ENCODE assay signal across 16 mouse cellular contexts in genomic region chr4:105560055-105560454, GRCm38 (mm10).
DNase-seq lines count a peak whose midpoint lies in the region; ATAC-seq and TF ChIP-seq lines count a peak whose summit lies in the region.
"Had no signal": no experiment of that assay in that cellular context is flagged by ENCODE, and none has a peak within 500 bp of the region (broad histone marks: within the 10 kb centered on the region; RNA-seq: fewer than 3 reads in every experiment).

No protein-coding gene starts in this region.

- H3K27ac ChIP-seq in kidney, embryonic 15.5 days: no peak overlapping the region
- H3K27ac ChIP-seq in kidney, embryonic 14.5 days (ENCODE audit: low read depth, low read length): no peak overlapping the region
- H3K27ac ChIP-seq in limb, embryonic 13.5 days: no peak overlapping the region
- H3K27ac ChIP-seq in limb, embryonic 10.5 days: no peak overlapping the region
- no peak overlapping the region for H3K27ac ChIP-seq in limb, embryonic 15.5 days
- H3K27ac ChIP-seq: forebrain, embryonic 15.5 days; heart, embryonic 13.5 days had no signal

- POLR2A ChIA-PET in Patski (lab: Charles Lee): no interaction called here

- no peak for DNase-seq in limb, embryonic 10.5 days (ENCODE audit: low spot score)
- peak; percentile 63 for DNase-seq in Patski (ENCODE audit: low read depth, low spot score)
- no peak for DNase-seq in spleen, postnatal 14 days (ENCODE audit: low spot score in 2 of 2)
- DNase-seq: adrenal gland, postnatal 25 days; cerebellum, adult 18-20 months; cerebellum, adult 9-11 months; cerebellum, postnatal 36 days; gastrocnemius, postnatal 36 days; heart, adult 11 months; heart, postnatal 36 days had no signal

- no peak overlapping the region for H3K4me2 ChIP-seq in kidney, embryonic 15.5 days
- H3K4me2 ChIP-seq in kidney, embryonic 14.5 days (replicated peaks; ENCODE audit: low read depth, low read length): no peak overlapping the region
- H3K4me2 ChIP-seq in limb, embryonic 13.5 days (replicated peaks): no peak overlapping the region
- no peak overlapping the region for H3K4me2 ChIP-seq in limb, embryonic 15.5 days
- H3K4me2 ChIP-seq: forebrain, embryonic 15.5 days; heart, embryonic 13.5 days had no signal

- no peaks in the 10 kb centered on the region for H3K4me1 ChIP-seq in kidney, embryonic 15.5 days
- no peaks in the 10 kb centered on the region for H3K4me1 ChIP-seq in kidney, embryonic 14.5 days (ENCODE audit: control insufficient read depth, insufficient read depth, low read length)
- H3K4me1 ChIP-seq in limb, embryonic 13.5 days: peaks cover 9% of the 10 kb centered on the region
- no peaks in the 10 kb centered on the region for H3K4me1 ChIP-seq in limb, embryonic 10.5 days
- H3K4me1 ChIP-seq in limb, embryonic 15.5 days: no peaks in the 10 kb centered on the region
- H3K4me1 ChIP-seq: forebrain, embryonic 15.5 days; heart, embryonic 13.5 days had no signal

- no peaks in the 10 kb centered on the region for H3K36me3 ChIP-seq in kidney, embryonic 15.5 days
- H3K36me3 ChIP-seq in kidney, embryonic 14.5 days (ENCODE audit: control insufficient read depth, insufficient read depth, low read length): no peaks in the 10 kb centered on the region
- no peaks in the 10 kb centered on the region for H3K36me3 ChIP-seq in limb, embryonic 13.5 days
- no peaks in the 10 kb centered on the region for H3K36me3 ChIP-seq in limb, embryonic 10.5 days
- no peaks in the 10 kb centered on the region for H3K36me3 ChIP-seq in limb, embryonic 15.5 days
- H3K36me3 ChIP-seq: forebrain, embryonic 15.5 days; heart, embryonic 13.5 days had no signal

- WGBS in kidney, embryonic 15.5 days: 27% methylated on average over 3 of the region's 3 CpGs
- 25% methylated on average over 3 of the region's 3 CpGs for WGBS in kidney, embryonic 14.5 days
- WGBS in limb, embryonic 13.5 days: 54% methylated on average over 3 of the region's 3 CpGs
- 61% methylated on average over 3 of the region's 3 CpGs for WGBS in limb, embryonic 10.5 days
- 49% methylated on average over 3 of the region's 3 CpGs for WGBS in limb, embryonic 15.5 days

- H3K9me3 ChIP-seq in kidney, embryonic 15.5 days (replicated peaks): no peaks in the 10 kb centered on the region
- no peaks in the 10 kb centered on the region for H3K9me3 ChIP-seq in kidney, embryonic 14.5 days (ENCODE audit: control insufficient read depth, low read length)
- H3K9me3 ChIP-seq in limb, embryonic 13.5 days: no peaks in the 10 kb centered on the region
- H3K9me3 ChIP-seq in limb, embryonic 10.5 days (replicated peaks): no peaks in the 10 kb centered on the region
- H3K9me3 ChIP-seq in limb, embryonic 15.5 days: no peaks in the 10 kb centered on the region
- H3K9me3 ChIP-seq: forebrain, embryonic 15.5 days; heart, embryonic 13.5 days had no signal

- CTCF ChIA-PET in Patski (lab: Charles Lee): no interaction called here

- ATAC-seq in kidney, embryonic 15.5 days (replicated peaks; ENCODE audit: low FRiP score): 0 out of 2 replicates have a peak, but pooled peaks have one; percentile 66
- ATAC-seq in kidney, embryonic 14.5 days (ENCODE audit: low FRiP score, low TSS enrichment): no peak; the same call in 1 of the 2 replicates
- peak; percentile 15; the same call in 1 of the 2 replicates for ATAC-seq in limb, embryonic 13.5 days (ENCODE audit: low FRiP score, low read depth)
- ATAC-seq in Patski: peak; percentile 60
- ATAC-seq in limb, embryonic 15.5 days (ENCODE audit: insufficient number of reproducible peaks, low FRiP score, low TSS enrichment, low read depth): 0 out of 2 replicates have a peak, but pooled peaks have one; percentile 58
- ATAC-seq: forebrain, embryonic 15.5 days had no signal

- in situ Hi-C loops in Patski (cut with MboI; ENCODE audit: low pct_unique_long_range_greater_than_20kb): loop anchor here (5.0 to 25.0 kb wide), 2 partner anchors 377 to 403 kb away; partner anchors contain the start of gene Plpp3

- no peak overlapping the region for H3K4me3 ChIP-seq in kidney, embryonic 15.5 days (replicated peaks)
- no peak overlapping the region for H3K4me3 ChIP-seq in kidney, embryonic 14.5 days (ENCODE audit: low read length)
- no peak overlapping the region for H3K4me3 ChIP-seq in limb, embryonic 13.5 days
- no peak overlapping the region for H3K4me3 ChIP-seq in limb, embryonic 10.5 days
- H3K4me3 ChIP-seq in limb, embryonic 15.5 days: no peak overlapping the region
- H3K4me3 ChIP-seq: forebrain, embryonic 15.5 days; heart, embryonic 13.5 days had no signal

- no peak for TF ChIP-seq CTCF in Patski (IDR thresholded peaks at IDR 0.05)

- no peak overlapping the region for H3K9ac ChIP-seq in kidney, embryonic 15.5 days
- no peak overlapping the region for H3K9ac ChIP-seq in kidney, embryonic 14.5 days (ENCODE audit: low read depth, low read length)
- H3K9ac ChIP-seq in limb, embryonic 13.5 days: no peak overlapping the region
- H3K9ac ChIP-seq in limb, embryonic 15.5 days: no peak overlapping the region
- H3K9ac ChIP-seq: forebrain, embryonic 15.5 days; heart, embryonic 13.5 days had no signal

- no peaks in the 10 kb centered on the region for H3K27me3 ChIP-seq in kidney, embryonic 15.5 days
- H3K27me3 ChIP-seq in kidney, embryonic 14.5 days (ENCODE audit: control insufficient read depth, insufficient read depth, low read length): no peaks in the 10 kb centered on the region
- no peaks in the 10 kb centered on the region for H3K27me3 ChIP-seq in limb, embryonic 13.5 days
- H3K27me3 ChIP-seq in limb, embryonic 10.5 days (ENCODE audit: low read depth, poor library complexity, severe bottlenecking): no peaks in the 10 kb centered on the region
- no peaks in the 10 kb centered on the region for H3K27me3 ChIP-seq in Patski
- H3K27me3 ChIP-seq in limb, embryonic 15.5 days: no peaks in the 10 kb centered on the region
- H3K27me3 ChIP-seq: forebrain, embryonic 15.5 days; heart, embryonic 13.5 days had no signal
